Mouse (Mus musculus) left cerebral cortex, adult 8-10 months (tissue): Measurements from ENCODE around the gene Sh3kbp1. TPM values are rescaled to one million over a fixed set of nuclear protein-coding genes. Genes with fewer than 3 reads are reported as not detected.

Experiments used
- DNase-seq, 2 experiments: peaks; one replicate each; pipeline ENCODE4 v3.0.0; 2022; ENCODE audit warnings: low spot score in 2 of 2
- total RNA-seq, 4 experiments: library from RNA; stranded (reverse); gene quantifications; 2 replicates each; pipeline ENCODE4 v1.2.4; 2022

The Sh3kbp1 gene
- total RNA-seq, 4 experiments from 2014 or later, result 56.2 to 61.8 (median 59.0) TPM

- DNase-seq, result no peak
Measured at GRCm38 (mm10) chrX:159677585-159678319, 50.7 kb downstream of the Sh3kbp1 start.

GRCm38 (mm10) chrX:159678320-159678835 is 51.3 kb downstream of the Sh3kbp1 start:
- DNase-seq, result no peak

GRCm38 (mm10) chrX:159685521-159685920 is 58.4 kb downstream of the Sh3kbp1 start:
- DNase-seq, result no peak

- no peak for DNase-seq
Measured at GRCm38 (mm10) chrX:159686850-159687249, 59.8 kb downstream of the Sh3kbp1 start.

GRCm38 (mm10) chrX:159688698-159689097 is 61.6 kb downstream of the Sh3kbp1 start:
- no peak for DNase-seq

- no peak for DNase-seq
Measured at GRCm38 (mm10) chrX:159689785-159690416, 62.8 kb downstream of the Sh3kbp1 start.

GRCm38 (mm10) chrX:159693126-159693525 is 66.1 kb downstream of the Sh3kbp1 start:
- no peak for DNase-seq

- no peak for DNase-seq
Measured at GRCm38 (mm10) chrX:159696545-159696944, 69.5 kb downstream of the Sh3kbp1 start.

GRCm38 (mm10) chrX:159697030-159697454 is 70.0 kb downstream of the Sh3kbp1 start:
- no peak for DNase-seq

- DNase-seq, result no peak
Measured at GRCm38 (mm10) chrX:159702850-159703249, 75.8 kb downstream of the Sh3kbp1 start.

GRCm38 (mm10) chrX:159704381-159705004 is 77.4 kb downstream of the Sh3kbp1 start:
- no peak for DNase-seq

- no peak for DNase-seq
Measured at GRCm38 (mm10) chrX:159705412-159705811, 78.3 kb downstream of the Sh3kbp1 start.

- no peak for DNase-seq
Measured at GRCm38 (mm10) chrX:159708076-159708830, 81.2 kb downstream of the Sh3kbp1 start.

- no peak for DNase-seq
Measured at GRCm38 (mm10) chrX:159709296-159709695, 82.2 kb downstream of the Sh3kbp1 start.

GRCm38 (mm10) chrX:159711070-159712029 is 84.3 kb downstream of the Sh3kbp1 start:
- no peak for DNase-seq

GRCm38 (mm10) chrX:159713191-159713590 is 86.1 kb downstream of the Sh3kbp1 start:
- no peak for DNase-seq

GRCm38 (mm10) chrX:159721390-159721789 is 94.3 kb downstream of the Sh3kbp1 start:
- no peak for DNase-seq

GRCm38 (mm10) chrX:159731421-159731820 is 104.3 kb downstream of the Sh3kbp1 start:
- DNase-seq, result no peak

GRCm38 (mm10) chrX:159732845-159733244 is 105.8 kb downstream of the Sh3kbp1 start:
- DNase-seq, result no peak

GRCm38 (mm10) chrX:159733948-159734347 is 106.9 kb downstream of the Sh3kbp1 start:
- no peak for DNase-seq
